Mouse (Mus musculus): Measurements from ENCODE around the gene Arhgef11.

DNA sequence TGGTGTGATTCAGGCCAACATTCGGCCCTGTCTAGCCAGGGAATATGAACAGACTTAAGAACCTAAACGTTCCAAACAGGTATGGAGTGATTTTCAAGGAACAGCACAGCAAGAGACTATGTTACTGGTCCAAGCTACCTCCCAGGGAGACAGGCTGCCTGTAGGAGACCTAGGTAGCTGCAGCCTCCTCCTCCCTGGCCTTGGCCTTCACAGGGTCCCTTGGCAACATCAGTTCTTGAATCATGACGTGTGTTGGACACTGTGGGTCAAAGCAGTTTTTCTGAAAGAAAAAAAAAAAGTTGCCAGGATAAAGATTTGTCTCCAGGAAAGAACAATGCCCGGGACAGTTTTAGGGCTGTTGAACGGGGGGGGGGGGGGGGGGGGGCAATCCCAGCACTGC, 121.5 kb downstream of the Arhgef11 start:
- TF ChIP-seq CTCF (IDR thresholded peaks at IDR 0.05; ENCODE audit: low read depth): no peak
- TF ChIP-seq EP300 (optimal IDR thresholded peaks at IDR 0.05): no peak

All from stomach, postnatal 0 days (tissue).